Mouse (Mus musculus) hematopoietic stem cell, adult 5-6 weeks (primary cell): ENCODE results near the gene Vac14. TPM values are rescaled to one million over a fixed set of nuclear protein-coding genes. Genes with fewer than 3 reads are reported as not detected.
A peak's percentile ranks its signal among the peaks of the same experiment; 100 is the strongest.
"Not testable (repeated sequence)": the region's sequence is repeated elsewhere in the genome, so short reads cannot be mapped to it uniquely, and the experiment has no call there.

ENCODE experiments used
- ATAC-seq, 2 experiments: fragments of 125-278 bp in 1 of 2; replicated peaks in 1 of 2; 2 replicates each; pipeline ENCODE4 v1.8.0; 2016 to 2017; ENCODE audit warnings: inconsistent platforms in 2 of 2, mild to moderate bottlenecking in 2 of 2, moderate number of reproducible peaks in 2 of 2, low read depth in 1 of 2, moderate TSS enrichment in 1 of 2; ENCODE audit not compliant: low FRiP score in 2 of 2, poor library complexity in 2 of 2, severe bottlenecking in 2 of 2, insufficient read depth in 1 of 2, low TSS enrichment in 1 of 2
- total RNA-seq: library from RNA; stranded (forward); fragments of 172-1452, 232-1000 nt; gene quantifications from 2 replicates; pipeline ENCODE4 v1.2.3, GENCODE M21; 2017

The Vac14 gene
- total RNA-seq, 1 experiment from 2014 or later: 13.6 TPM

DNA sequence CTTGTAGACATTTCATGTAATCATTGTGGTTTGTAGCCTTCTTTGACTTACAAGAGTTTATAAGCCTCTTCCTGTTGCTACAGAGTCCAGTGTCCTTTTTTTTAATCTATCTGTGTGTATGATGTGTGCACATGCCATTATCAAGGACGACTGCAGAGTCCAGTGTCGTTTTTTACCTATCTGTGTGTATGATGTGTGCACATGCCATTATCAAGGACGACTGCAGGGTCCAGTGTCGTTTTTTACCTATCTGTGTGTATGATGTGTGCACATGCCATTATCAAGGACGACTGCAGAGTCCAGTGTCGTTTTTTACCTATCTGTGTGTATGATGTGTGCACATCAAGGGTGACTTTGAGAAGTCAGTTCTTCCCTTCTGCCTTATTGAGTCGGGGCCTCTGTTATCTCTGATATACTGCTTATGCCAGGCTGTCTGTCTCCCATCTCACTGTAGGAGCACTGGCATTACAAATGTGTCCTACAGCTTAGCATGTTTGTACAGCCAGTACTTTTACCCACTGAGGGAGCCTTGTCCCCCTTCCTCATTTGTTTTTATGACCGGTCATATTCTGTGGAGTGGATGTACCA, 49.3 kb downstream of the Vac14 start:
- not testable (repeated sequence) for ATAC-seq

DNA sequence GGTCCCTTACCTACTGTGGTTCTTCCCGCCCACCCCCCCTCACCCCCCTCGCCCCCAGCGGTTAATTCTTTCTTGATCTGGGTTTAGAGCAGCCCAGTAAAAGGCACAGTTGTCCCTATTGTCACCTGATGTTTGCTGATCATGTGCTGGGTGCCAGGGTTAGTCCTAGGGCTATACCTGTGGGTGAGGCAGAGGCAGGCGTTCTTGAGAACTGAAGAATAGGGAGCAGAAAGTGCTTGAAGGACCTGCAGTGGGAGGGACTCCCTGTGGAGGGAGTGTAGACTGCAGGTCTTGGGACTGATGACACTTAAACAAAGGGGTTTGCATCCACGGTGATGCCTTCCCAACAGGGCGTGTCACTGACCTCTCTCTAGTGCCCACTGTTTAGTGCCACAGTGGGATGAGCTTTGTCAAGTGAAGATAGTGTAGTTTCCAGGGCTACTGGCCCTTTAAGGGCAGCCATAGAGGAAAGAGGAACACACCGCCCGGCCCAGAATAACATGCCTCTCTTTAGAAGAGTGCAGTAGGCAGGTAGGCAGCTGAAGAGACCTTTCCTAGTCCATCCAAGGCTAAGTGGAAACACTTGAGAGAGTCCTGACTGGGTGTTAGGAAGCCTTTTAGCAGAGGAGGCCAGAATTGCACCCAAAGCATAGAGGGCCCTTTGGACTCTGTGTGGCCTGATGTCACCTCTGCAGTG, 51.7 kb downstream of the Vac14 start:
- peak in 1 of 2 experiments; percentile 64; a peak in 2 of 4 replicates for ATAC-seq

DNA sequence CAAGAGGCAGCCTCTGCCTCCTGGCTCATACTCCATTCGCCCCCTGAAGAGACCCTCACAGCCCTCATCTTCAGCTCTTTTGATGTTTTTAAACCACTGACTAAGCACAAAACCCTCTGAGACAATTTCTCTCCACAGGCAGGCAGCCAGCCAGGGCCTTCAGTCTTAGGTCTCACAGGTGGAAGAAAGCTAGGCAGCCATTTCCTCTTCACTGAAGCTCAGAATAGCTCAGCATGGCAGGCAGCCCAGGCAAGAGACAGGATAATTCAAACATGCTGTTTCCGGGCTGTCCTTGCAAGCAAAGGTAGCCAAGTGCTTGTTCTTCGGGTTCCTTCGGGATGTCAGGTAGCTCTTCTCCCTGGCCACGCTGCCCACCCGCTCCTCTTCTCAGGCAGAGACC, 52.9 kb downstream of the Vac14 start:
- ATAC-seq: no peak

DNA sequence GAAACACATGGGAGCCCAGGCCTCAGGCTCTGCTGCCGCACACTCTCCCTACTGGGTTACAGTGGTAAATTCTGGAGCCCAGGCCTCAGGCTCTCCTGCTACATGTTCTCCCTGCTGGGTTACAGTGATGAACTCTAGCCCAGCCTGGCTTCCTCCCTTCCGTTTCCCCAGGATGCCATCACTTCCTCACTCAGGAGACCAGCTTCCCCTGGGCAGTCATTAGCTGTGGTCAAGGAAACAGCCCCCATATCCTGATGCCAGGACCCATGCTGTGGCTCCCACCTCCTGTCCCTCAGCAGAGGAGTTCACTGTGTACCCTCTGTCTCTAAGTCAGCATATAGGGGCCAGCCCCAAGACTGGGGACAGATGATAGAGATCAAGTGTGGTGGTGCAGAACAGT, 53.7 kb downstream of the Vac14 start:
- no peak for ATAC-seq

DNA sequence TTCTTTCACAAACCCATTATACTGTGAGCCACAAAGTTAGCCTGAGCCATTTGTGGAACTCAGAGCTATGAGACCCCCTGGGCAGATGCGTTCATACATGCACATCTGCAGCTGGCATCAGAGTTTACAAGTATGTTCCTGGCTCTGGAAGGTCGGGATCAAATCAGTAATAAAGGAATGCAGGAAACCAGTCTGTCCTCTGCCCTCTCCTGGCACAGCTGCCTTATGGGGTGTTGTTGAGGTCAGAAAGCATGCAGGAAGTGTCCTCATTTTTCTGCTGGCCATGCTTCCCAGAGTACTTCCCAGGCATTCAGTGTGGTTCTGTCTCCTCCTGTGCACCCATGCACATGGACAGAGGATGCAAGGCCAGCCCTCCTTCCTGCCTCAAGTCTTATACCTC, 54.8 kb downstream of the Vac14 start:
- no peak for ATAC-seq

DNA sequence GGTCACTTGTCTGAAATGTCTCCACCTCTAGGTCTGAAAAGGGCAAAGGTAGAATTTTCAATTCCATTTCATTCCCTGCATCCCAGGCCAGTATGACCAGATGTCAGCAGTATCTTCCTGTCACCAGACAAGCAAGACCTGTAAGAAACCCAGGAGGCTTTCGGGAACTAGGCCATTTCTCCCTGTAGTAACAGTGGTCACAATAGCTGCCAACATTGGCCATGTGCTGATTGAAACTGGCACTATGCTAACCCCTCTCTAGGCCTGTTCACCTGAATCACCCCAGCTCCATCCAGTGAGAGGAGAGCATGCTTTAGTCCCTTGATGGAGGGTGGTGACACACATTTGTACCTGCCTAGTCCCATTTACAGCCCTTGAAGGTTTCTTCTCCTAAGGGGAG, 56.2 kb downstream of the Vac14 start:
- no peak for ATAC-seq

DNA sequence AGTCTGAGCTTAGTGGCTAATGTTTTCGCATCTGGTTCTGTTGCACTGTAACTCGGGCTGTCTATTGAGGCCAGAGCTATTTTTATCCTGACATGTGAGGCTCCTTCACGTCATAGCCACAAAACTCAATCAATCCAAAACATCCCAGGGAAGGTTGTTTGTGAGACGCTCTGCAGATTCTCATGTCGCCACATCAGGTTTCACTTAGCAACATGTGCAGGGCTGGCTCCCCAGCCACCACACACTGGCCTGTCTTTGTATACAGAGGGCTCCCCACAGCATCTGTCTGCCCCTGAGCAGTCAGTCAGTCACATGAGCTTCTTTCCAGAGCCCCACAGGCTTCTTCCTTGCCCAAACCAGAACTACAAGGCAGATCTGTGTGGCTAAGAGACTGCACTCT, 58.3 kb downstream of the Vac14 start:
- ATAC-seq: no peak

DNA sequence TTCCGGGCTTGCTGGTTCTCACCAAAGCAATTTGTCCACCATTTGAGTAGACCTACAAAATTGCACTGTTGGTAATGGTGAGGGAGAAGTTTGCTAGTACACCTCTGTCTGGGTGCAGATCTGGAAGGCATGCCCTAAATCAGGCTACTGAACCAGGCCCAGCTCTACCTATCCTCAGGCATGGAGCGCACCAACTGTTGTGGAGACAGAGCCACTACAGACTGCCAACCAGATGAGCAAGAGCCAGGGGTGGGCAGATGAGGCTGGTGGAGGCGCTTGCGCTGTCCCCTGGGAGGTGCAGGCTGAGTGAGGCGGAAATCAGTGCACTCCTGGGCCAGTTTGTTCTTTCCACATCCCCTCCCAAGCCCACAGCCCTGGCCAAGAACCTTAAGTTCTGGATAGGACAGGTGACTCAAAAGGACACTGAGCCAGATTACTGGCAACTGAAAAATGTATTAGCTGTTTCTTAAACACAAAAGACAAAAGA, 58.8 kb downstream of the Vac14 start:
- no peak for ATAC-seq

DNA sequence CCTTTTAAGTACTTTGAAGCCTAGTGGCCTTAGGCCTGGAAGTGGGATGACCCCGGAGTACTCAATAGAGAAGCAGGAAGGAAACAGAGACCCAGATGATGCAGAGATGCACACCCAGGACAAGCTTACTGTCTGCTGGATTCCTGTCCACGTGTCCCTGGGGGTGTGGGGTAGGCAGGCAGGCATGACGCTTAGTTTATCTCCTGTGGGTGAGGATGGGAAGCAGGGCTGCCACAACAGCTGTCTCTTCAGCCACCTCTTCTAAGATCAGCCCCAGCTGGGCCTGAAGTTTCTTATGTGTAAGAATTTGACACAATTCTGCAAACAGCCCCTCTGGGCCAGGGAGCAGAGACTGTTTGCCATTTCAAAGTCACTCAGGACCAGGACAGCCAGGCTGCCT, 60.6 kb downstream of the Vac14 start:
- ATAC-seq: no peak

DNA sequence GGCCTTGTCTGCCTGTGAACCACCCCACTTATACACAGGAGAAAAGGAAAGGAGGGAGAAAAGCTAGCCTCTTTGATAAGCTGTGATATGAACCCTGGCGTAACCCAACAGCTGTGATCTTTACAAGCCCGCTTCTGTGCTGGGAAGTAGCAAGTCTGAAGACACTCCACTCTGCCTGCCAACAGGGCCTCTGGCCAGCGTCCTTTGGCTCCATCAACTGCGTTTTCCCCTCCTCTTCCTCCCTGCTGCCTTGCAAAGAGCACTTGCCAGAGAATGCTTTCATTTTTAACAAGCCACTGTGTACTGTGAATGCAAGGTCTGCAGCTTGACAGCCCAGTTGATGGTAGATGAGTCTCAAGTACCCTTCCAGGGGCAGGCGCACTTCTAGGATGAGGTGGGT, 69.3 kb downstream of the Vac14 start:
- ATAC-seq: no peak

DNA sequence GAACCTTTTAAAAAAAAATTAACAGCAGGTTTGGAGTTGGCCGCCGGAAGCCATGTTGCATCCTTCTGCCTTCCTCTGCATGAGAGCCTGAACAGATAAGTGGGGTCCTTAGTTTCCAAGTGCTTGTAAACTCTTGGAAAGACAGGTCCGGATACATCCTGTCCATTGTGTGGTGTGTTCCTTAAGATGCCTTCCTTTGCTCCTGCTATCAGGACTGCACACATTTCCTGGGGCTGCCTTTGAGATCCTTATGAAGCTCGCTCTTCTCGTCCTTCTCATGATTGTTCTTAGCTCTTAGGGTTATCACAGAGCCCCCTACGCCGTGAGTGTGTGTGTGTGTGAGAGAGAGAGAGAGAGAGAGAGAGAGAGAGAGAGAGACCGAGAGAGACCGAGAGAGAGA, 71.6 kb downstream of the Vac14 start:
- ATAC-seq: 0 out of 4 replicates have a peak, but pooled peaks have one; percentile 19 to 31

DNA sequence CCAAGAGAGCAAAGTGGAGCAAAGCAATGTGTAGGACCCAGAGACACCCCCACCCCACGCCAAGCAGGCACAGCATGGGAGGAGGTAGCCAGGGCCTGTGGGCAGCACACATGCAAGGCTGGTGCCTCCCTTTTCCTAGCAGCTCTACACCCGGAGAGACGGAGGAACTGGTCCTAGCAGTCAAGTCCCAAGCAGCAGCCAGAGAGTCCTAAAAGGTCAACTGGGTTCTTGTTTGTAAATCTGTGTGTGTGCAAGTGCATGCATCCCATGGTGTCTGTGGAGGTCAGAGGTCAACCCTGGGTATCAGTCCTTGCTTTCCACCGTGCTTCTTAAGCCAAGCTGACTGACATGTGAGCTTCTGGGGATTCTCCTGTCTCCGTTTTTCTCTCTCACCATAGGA, 75.8 kb downstream of the Vac14 start:
- no peak for ATAC-seq

DNA sequence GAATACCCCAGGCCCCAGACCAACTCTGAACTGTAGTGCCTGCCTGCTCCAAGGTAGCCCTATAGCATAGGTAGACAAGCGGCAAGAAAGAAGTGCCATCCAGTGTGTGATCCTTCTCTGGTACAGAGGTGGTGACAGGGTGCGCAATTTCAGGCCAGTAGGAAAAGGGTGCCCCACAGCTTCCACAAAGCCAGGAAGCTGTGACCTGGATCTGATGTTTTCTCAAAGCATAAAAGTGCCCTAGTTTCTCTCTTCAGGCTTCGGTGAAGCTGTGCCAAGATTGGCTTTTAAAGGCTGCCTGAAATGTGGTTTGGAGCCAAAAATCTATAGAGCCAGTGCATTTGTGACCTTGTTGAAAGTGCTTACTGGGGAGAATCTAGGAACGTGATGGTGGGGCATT, 76.4 kb downstream of the Vac14 start:
- ATAC-seq: no peak; a peak in 1 of 4 replicates

DNA sequence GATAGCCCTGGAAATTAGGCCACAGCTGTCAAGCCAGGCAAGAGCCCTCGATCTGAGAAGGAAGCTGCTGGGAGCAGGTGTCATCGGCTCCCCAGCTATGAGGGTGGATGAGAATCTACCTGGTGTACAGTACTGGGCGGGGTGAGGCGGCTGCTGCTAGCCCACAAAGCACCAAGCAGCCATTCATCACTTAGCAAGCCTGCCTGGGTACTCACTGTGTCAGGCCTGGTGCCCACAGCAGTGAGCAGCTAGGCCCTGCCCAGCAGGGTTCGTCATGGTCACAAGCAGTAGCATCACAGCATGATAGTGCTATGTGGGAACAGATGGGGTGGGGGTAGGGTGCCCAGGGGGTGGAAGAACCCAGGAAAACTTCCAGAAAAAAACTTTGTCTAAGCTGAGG, 77.0 kb downstream of the Vac14 start:
- ATAC-seq: no peak

DNA sequence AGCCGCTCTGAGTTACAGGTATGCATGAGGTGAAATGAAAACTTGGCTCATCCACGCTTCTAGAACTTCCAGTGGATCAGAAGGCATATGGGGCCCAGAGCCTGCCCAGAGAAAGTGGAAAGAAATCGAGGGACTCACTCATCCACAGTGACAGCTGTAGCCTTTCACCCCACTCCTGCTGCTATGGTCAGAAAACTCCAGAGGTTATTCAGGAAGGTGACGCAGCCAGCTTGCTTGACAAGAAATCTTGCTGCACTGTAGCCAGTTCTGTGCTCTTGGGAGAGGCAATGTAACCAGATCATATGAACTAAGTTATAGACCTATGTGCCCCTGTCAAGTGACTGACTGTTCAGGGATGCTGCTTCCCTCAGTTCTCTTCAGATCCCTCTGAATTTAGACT, 77.7 kb downstream of the Vac14 start:
- ATAC-seq: no peak

DNA sequence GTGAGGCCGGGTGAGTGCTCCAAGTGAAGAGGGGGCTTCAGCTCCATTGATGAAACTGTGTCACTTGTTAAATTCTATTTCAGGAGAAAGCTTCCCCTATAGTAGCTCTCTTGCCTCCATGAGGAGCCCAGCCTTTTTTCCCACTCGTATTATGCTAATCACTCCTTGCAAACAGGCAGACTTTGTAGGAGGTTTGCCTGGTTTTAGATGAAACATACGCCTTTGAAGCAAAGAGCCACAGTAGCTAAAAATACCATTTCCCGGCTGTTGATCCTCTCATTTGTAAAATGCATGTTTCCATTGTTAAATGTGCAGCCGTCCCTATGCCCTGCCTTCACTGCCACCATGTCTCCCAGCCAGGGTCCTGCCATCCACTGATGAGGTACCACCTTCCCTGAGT, 79.2 kb downstream of the Vac14 start:
- no peak for ATAC-seq

DNA sequence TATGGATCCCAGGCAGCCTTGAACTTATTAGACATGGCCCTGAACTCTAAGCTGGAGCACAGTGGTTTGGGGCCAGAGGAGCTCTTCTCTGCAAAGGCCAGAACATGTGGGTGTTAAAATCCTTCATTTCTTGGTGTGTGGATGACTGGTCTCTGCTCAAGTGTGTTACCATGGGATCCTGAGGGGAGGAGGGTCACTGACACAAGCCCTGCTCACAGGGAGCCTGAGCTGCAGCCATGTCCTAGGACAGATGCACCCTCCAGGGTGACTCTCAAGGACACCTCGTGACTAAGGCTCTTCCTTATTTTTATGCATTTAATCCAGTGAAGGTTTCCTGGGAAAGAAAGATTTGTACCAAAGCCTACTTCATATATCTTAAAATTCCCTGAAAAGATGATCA, 79.7 kb downstream of the Vac14 start:
- ATAC-seq: no peak

DNA sequence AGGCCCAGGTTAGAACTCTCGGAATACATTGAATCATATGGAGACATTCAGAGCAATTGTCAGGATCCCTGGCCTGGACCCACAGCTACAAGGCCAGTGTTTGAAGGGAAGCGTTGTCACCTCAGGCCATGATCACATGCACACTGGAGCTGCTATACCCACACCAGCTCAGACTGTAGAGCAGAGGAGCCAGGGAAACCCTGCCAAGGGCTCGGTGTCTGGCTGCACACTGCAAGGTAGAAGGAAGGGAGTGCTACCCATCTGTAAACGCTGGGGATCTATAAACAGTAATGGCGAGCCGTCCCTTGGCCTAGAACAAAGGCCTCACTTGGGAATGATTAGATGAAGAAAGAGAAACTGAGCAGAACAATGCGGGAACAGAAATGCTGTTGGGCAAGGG, 81.1 kb downstream of the Vac14 start:
- ATAC-seq: no peak

DNA sequence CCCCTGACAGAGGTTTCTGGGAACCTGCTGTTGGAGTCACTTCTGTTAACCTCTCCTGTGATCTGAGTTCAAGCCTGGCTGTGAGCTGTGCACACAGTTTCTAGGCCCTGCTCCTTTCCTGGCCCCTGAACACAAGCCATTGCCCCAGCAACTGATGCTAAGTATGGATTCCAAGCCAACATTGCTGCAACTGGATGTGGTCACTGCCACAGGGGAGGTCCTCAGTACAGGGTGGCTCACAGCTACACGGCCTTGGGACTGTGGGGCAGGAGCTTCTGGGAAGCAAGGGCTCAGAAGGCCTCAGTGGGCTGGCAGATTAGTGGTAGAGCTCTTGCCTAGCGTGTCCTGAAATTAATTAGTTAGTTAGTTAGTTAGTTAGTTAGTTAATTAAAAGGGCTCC, 82.2 kb downstream of the Vac14 start:
- no peak for ATAC-seq
